Comparison of ENCODE assay signal across 8 mouse cellular contexts in the genomic region with DNA sequence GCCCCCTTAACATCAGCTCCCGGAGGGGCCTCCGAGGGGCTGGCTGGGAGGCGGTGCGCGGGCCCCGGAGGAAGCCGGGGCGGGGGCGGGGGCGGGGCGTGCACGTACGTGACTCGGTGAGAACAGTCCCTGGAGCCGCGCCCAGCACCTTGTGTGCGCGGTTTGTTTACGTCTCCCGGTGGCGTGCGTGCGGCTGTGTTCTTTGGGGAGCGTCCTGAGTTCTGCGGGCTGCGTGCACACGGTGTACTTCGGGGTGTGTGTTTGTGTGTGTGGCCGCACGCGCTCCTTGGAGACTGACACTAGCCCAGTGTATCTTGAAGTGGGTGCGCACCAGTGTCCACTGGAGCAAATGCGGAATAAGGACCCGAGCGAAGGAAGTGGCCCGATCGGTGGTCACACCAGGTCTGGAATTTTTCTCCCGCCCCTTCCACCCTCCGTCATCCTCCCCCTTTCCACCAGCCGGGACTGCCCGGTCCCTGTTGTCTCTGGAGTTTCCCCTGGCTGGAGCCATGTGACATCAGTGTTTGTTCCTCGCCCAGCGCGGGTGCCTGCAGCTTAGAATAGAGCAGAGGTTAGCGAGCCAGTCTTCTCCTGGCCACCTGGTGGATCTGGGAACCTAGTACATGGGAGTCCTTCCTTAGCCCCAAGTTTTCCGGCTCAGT. TPM values are rescaled to one million over a fixed set of nuclear protein-coding genes. Genes with fewer than 3 reads are reported as not detected.
DNase-seq lines count a peak whose midpoint lies in the region; ATAC-seq lines count a peak whose summit lies in the region.

No protein-coding gene starts in this region.

- H3K9me3 ChIP-seq in forebrain, embryonic 15.5 days, result no peaks in the 10 kb centered on the region
- H3K9me3 ChIP-seq in hindbrain, embryonic 10.5 days, result no peaks in the 10 kb centered on the region
- H3K9me3 ChIP-seq in limb, embryonic 12.5 days, result no peaks in the 10 kb centered on the region
- H3K9me3 ChIP-seq in midbrain, embryonic 12.5 days, result no peaks in the 10 kb centered on the region
- H3K9me3 ChIP-seq in stomach, embryonic 14.5 days (ENCODE audit: control insufficient read depth, low read depth, low read length), result no peaks in the 10 kb centered on the region

- no peaks in the 10 kb centered on the region for H3K36me3 ChIP-seq in forebrain, embryonic 15.5 days
- H3K36me3 ChIP-seq in hindbrain, embryonic 10.5 days, result no peaks in the 10 kb centered on the region
- H3K36me3 ChIP-seq in limb, embryonic 12.5 days, result no peaks in the 10 kb centered on the region
- H3K36me3 ChIP-seq in midbrain, embryonic 12.5 days, result no peaks in the 10 kb centered on the region
- H3K36me3 ChIP-seq in stomach, embryonic 14.5 days (ENCODE audit: control insufficient read depth, insufficient read depth, low read length), result no peaks in the 10 kb centered on the region

- WGBS in forebrain, embryonic 15.5 days, result under 1% methylated on average over 46 of the region's 46 CpGs
- WGBS in hindbrain, embryonic 10.5 days, result under 1% methylated on average over 46 of the region's 46 CpGs
- 2% methylated on average over 46 of the region's 46 CpGs for WGBS in limb, embryonic 12.5 days
- 1% methylated on average over 46 of the region's 46 CpGs for WGBS in midbrain, embryonic 12.5 days
- WGBS in stomach, embryonic 14.5 days, result under 1% methylated on average over 45 of the region's 46 CpGs

- peak overlapping the region; percentile 87 for H3K4me2 ChIP-seq in forebrain, embryonic 15.5 days (replicated peaks)
- peak overlapping the region; percentile 92 for H3K4me2 ChIP-seq in limb, embryonic 12.5 days
- H3K4me2 ChIP-seq in midbrain, embryonic 12.5 days (replicated peaks), result peak overlapping the region; percentile 99
- H3K4me2 ChIP-seq in stomach, embryonic 14.5 days (replicated peaks; ENCODE audit: low read depth, low read length), result peak overlapping the region; percentile 73

- no peak for DNase-seq in frontal cortex, adult 2 months (ENCODE audit: extremely low spot score in 1 of 2, low spot score in 1 of 2)
- DNase-seq in adrenal gland, postnatal 36 days, result peak; percentile 66 to 68
- peak; percentile 58 for DNase-seq in hindbrain, embryonic 10.5 days (ENCODE audit: low spot score)

- H3K4me3 ChIP-seq in forebrain, embryonic 15.5 days, result peak overlapping the region; percentile 70
- peak overlapping the region; percentile 86 for H3K4me3 ChIP-seq in hindbrain, embryonic 10.5 days
- peak overlapping the region; percentile 57 for H3K4me3 ChIP-seq in limb, embryonic 12.5 days (replicated peaks)
- H3K4me3 ChIP-seq in midbrain, embryonic 12.5 days, result peak overlapping the region; percentile 75
- H3K4me3 ChIP-seq in stomach, embryonic 14.5 days (ENCODE audit: low read depth, low read length), result peak overlapping the region; percentile 67

- ATAC-seq in frontal cortex, adult (ENCODE audit: low TSS enrichment), result peak; percentile 15; the same call in 1 of the 2 replicates
- ATAC-seq in forebrain, embryonic 15.5 days (replicated peaks), result peak; percentile 61
- peak; percentile 50 for ATAC-seq in limb, embryonic 12.5 days (ENCODE audit: insufficient number of reproducible peaks, insufficient read depth, low FRiP score, low TSS enrichment, low read depth)
- peak; percentile 65 for ATAC-seq in midbrain, embryonic 12.5 days (ENCODE audit: low FRiP score, low read depth)
- ATAC-seq in stomach, embryonic 14.5 days (ENCODE audit: insufficient number of reproducible peaks, insufficient read depth, low FRiP score, low read depth), result peak; percentile 75

- peaks cover 12% of the 10 kb centered on the region for H3K4me1 ChIP-seq in forebrain, embryonic 15.5 days
- peaks cover 47% of the 10 kb centered on the region for H3K4me1 ChIP-seq in hindbrain, embryonic 10.5 days (replicated peaks)
- peaks cover 21% of the 10 kb centered on the region for H3K4me1 ChIP-seq in limb, embryonic 12.5 days (replicated peaks)
- peaks cover 13% of the 10 kb centered on the region for H3K4me1 ChIP-seq in midbrain, embryonic 12.5 days
- H3K4me1 ChIP-seq in stomach, embryonic 14.5 days (ENCODE audit: control insufficient read depth, insufficient read depth, low read length), result peaks cover 14% of the 10 kb centered on the region

- peak overlapping the region; percentile 75 for H3K27ac ChIP-seq in forebrain, embryonic 15.5 days (replicated peaks)
- peak overlapping the region; percentile 89 for H3K27ac ChIP-seq in hindbrain, embryonic 10.5 days
- H3K27ac ChIP-seq in limb, embryonic 12.5 days, result peak overlapping the region; percentile 90
- peak overlapping the region; percentile 65 for H3K27ac ChIP-seq in midbrain, embryonic 12.5 days (replicated peaks)
- H3K27ac ChIP-seq in stomach, embryonic 14.5 days (ENCODE audit: low read length), result peak overlapping the region; percentile 97

- H3K9ac ChIP-seq in forebrain, embryonic 15.5 days (replicated peaks), result peak overlapping the region; percentile 56
- peak overlapping the region; percentile 68 for H3K9ac ChIP-seq in limb, embryonic 12.5 days (replicated peaks)
- H3K9ac ChIP-seq in midbrain, embryonic 12.5 days (replicated peaks), result peak overlapping the region; percentile 72
- peak overlapping the region; percentile 39 for H3K9ac ChIP-seq in stomach, embryonic 14.5 days (replicated peaks; ENCODE audit: low read depth, low read length)

- H3K27me3 ChIP-seq in forebrain, embryonic 15.5 days, result 0 out of 2 replicates have a peak, but pooled peaks cover 4% of the 10 kb centered on the region
- peaks cover 41% of the 10 kb centered on the region for H3K27me3 ChIP-seq in hindbrain, embryonic 10.5 days (ENCODE audit: insufficient read depth, poor library complexity, severe bottlenecking)
- H3K27me3 ChIP-seq in limb, embryonic 12.5 days, result peaks cover 8% of the 10 kb centered on the region
- H3K27me3 ChIP-seq in midbrain, embryonic 12.5 days, result peaks cover 47% of the 10 kb centered on the region
- H3K27me3 ChIP-seq in stomach, embryonic 14.5 days (ENCODE audit: control insufficient read depth, insufficient read depth, low read length), result no peaks in the 10 kb centered on the region

RNA-seq across cellular contexts. Expression of gene Maff, which starts 1.6 kb away (rescaled TPM):
- 0.62 and 1.1 TPM in 2 replicates for polyA plus RNA-seq in frontal cortex, adult 2 months (2012; rRNA removed)
- 10 to 100 TPM in 1 of 2 experiments, 1 to 10 TPM in 1; 6.3 to 19.1 TPM for total RNA-seq in adrenal gland, postnatal 36 days (2021)
- 0.79 and 0.97 TPM in 2 replicates for polyA plus RNA-seq in forebrain, embryonic 15.5 days (2015; fragmentation: Nextera tagmentation; extraction: Ambion mirVana)
- 0.97 and 1.1 TPM in 2 replicates for polyA plus RNA-seq in hindbrain, embryonic 10.5 days (2016; fragmentation: Nextera tagmentation; extraction: Ambion mirVana)
- 1.5 and 2.0 TPM in 2 replicates for polyA plus RNA-seq in limb, embryonic 12.5 days (2016; fragmentation: Nextera tagmentation; extraction: Ambion mirVana)
- 0.97 and 1.2 TPM in 2 replicates for polyA plus RNA-seq in midbrain, embryonic 12.5 days (2016; fragmentation: Nextera tagmentation; extraction: Ambion mirVana)
- 4.2 and 6.1 TPM in 2 replicates for polyA plus RNA-seq in stomach, embryonic 14.5 days (2014; fragmentation: Nextera tagmentation; extraction: Ambion mirVana)

RNA-seq across cellular contexts. Expression of gene Pla2g6, which starts 19.8 kb away (rescaled TPM):
- 31.8 and 32.9 TPM in 2 replicates for polyA plus RNA-seq in frontal cortex, adult 2 months (2012; rRNA removed)
- total RNA-seq in adrenal gland, postnatal 36 days (2021), result 10 to 100 TPM; 25.1 to 30.8 TPM
- polyA plus RNA-seq in forebrain, embryonic 15.5 days (2015; fragmentation: Nextera tagmentation; extraction: Ambion mirVana), result 25.8 and 29.5 TPM in 2 replicates
- polyA plus RNA-seq in hindbrain, embryonic 10.5 days (2016; fragmentation: Nextera tagmentation; extraction: Ambion mirVana), result 24.2 and 25.3 TPM in 2 replicates
- 11.0 and 11.9 TPM in 2 replicates for polyA plus RNA-seq in limb, embryonic 12.5 days (2016; fragmentation: Nextera tagmentation; extraction: Ambion mirVana)
- 35.4 and 37.1 TPM in 2 replicates for polyA plus RNA-seq in midbrain, embryonic 12.5 days (2016; fragmentation: Nextera tagmentation; extraction: Ambion mirVana)
- 16.6 and 17.4 TPM in 2 replicates for polyA plus RNA-seq in stomach, embryonic 14.5 days (2014; fragmentation: Nextera tagmentation; extraction: Ambion mirVana)

RNA-seq across cellular contexts. Expression of gene Tmem184b, which starts 55.4 kb away (rescaled TPM):
- polyA plus RNA-seq in frontal cortex, adult 2 months (2012; rRNA removed), result 73.0 and 78.2 TPM in 2 replicates
- total RNA-seq in adrenal gland, postnatal 36 days (2021), result 10 to 100 TPM; 46.6 to 75.2 TPM
- polyA plus RNA-seq in forebrain, embryonic 15.5 days (2015; fragmentation: Nextera tagmentation; extraction: Ambion mirVana), result 37.5 and 40.8 TPM in 2 replicates
- polyA plus RNA-seq in hindbrain, embryonic 10.5 days (2016; fragmentation: Nextera tagmentation; extraction: Ambion mirVana), result 54.8 and 56.2 TPM in 2 replicates
- 54.7 and 63.8 TPM in 2 replicates for polyA plus RNA-seq in limb, embryonic 12.5 days (2016; fragmentation: Nextera tagmentation; extraction: Ambion mirVana)
- 47.1 and 47.9 TPM in 2 replicates for polyA plus RNA-seq in midbrain, embryonic 12.5 days (2016; fragmentation: Nextera tagmentation; extraction: Ambion mirVana)
- polyA plus RNA-seq in stomach, embryonic 14.5 days (2014; fragmentation: Nextera tagmentation; extraction: Ambion mirVana), result 51.2 and 64.3 TPM in 2 replicates

Comparison
In these comparisons a context has a peak if more than half of its experiments do, and no peak if none do; other contexts are left out.
1. ATAC-seq: peak in every context shown above with its lines; median percentile 75 in stomach, embryonic 14.5 days; 65 in midbrain, embryonic 12.5 days; 61 in forebrain, embryonic 15.5 days; 50 in limb, embryonic 12.5 days; 15 in frontal cortex, adult.
2. DNase-seq: peak in adrenal gland, postnatal 36 days (2 of 2) and hindbrain, embryonic 10.5 days (single experiment); none in frontal cortex, adult 2 months (0 of 2).
3. Peak in every context shown above with its lines, with median percentiles within 50 percentile points of each other: H3K27ac ChIP-seq, H3K4me2 ChIP-seq, H3K4me3 ChIP-seq and H3K9ac ChIP-seq.